Mouse (Mus musculus) kidney, postnatal 0 days (tissue): ENCODE data around the gene Tpk1. TPM values are rescaled to one million over a fixed set of nuclear protein-coding genes. Genes with fewer than 3 reads are reported as not detected.

Experiments used
- ATAC-seq: fragments of 200-750 bp; cut with Nextera tagmentation; replicated peaks from 2 replicates; pipeline ENCODE4 v1.8.0; 2017; ENCODE audit warnings: low read depth, moderate number of reproducible peaks, moderate TSS enrichment, moderate library complexity; ENCODE audit not compliant: low FRiP score
- DNase-seq: peaks from one replicate; pipeline ENCODE4 v3.0.0-alpha.2; 2016; ENCODE audit warnings: low spot score
- H3K27ac ChIP-seq: fragments of 300-500 bp; sonication (generic); 2 replicates; pipeline ENCODE4 v1.5.1; 2014; ENCODE audit warnings: mild to moderate bottlenecking
- H3K27me3 ChIP-seq: fragments of 300-500 bp; sonication (generic); 2 replicates; pipeline ENCODE4 v1.6.1; 2014; ENCODE audit warnings: low read length, mixed read lengths; ENCODE audit not compliant: insufficient read depth
- H3K36me3 ChIP-seq: fragments of 300-500 bp; sonication (generic); 2 replicates; pipeline ENCODE4 v1.6.1; 2014; ENCODE audit warnings: low read length, mixed read lengths; ENCODE audit not compliant: insufficient read depth
- H3K4me1 ChIP-seq: fragments of 300-500 bp; sonication (generic); replicated peaks from 2 replicates; pipeline ENCODE4 v1.6.1; 2014; ENCODE audit warnings: antibody characterized with exemption, low read length, mixed read lengths; ENCODE audit not compliant: insufficient read depth
- H3K4me2 ChIP-seq: fragments of 300-500 bp; sonication (generic); 2 replicates; pipeline ENCODE4 v1.6.1; 2014; ENCODE audit warnings: mild to moderate bottlenecking, low read length, moderate library complexity, mixed read lengths
- H3K4me3 ChIP-seq: fragments of 300-500 bp; sonication (generic); replicated peaks from 2 replicates; pipeline ENCODE4 v1.5.1; 2014; ENCODE audit warnings: low read depth, low read length
- H3K9ac ChIP-seq: fragments of 300-500 bp; sonication (generic); 2 replicates; pipeline ENCODE4 v1.6.1; 2014; ENCODE audit warnings: low read depth, low read length
- H3K9me3 ChIP-seq: fragments of 300-500 bp; sonication (generic); replicated peaks from 2 replicates; pipeline ENCODE4 v1.6.1; 2016; ENCODE audit warnings: low read length, inconsistent platforms, mixed read lengths
- CTCF ChIP-seq: IDR thresholded peaks from 2 replicates; pipeline ENCODE4 v1.5.1; 2016; ENCODE audit warnings: antibody characterized with exemption, low read depth, mild to moderate bottlenecking, moderate library complexity
- WGBS: fragments of 180-500 bp; shearing (Covaris S2); extraction: QIAGEN DNeasy Blood & Tissue Kit; methylation state at CpG from one replicate; pipeline ENCODE4 v1.1.7; 2014; 5-methylcytosine and 5-hydroxymethylcytosine counted together
- polyA plus RNA-seq: library from polyadenylated mRNA; unstranded; fragments of >200 nt; fragmentation: Nextera tagmentation; extraction: Ambion mirVana; gene quantifications from 2 replicates; pipeline ENCODE4 v1.2.1, GENCODE M21; 2015

The Tpk1 gene
- polyA plus RNA-seq, 1 experiment from 2014 or later, result 29.5 TPM

DNA sequence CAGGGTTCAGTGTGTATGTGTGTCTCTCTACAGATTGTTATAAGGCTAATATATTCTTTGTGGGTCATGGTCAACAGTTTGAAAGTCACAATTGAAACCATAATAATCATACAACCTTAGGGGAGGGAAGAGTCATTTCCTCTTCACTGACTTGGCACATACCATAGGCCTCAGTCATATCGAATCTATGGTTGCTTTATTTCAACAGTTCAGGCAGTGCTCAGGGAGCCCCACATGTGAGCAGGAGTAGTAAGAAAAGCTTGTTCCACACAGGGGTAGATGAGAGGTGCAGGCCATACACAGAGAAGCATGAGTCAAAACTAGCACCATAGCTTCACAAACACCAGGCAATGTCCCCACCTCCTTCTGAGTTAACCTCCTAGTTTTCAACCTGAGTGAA is 323.1 kb downstream of the Tpk1 start:
- Histone ChIP-seq H3K9ac (no peak overlapping the region), H3K36me3 (no peaks in the 10 kb centered on the region), H3K4me3 (no peak overlapping the region), H3K4me1 (no peaks in the 10 kb centered on the region), H3K27me3 (no peaks in the 10 kb centered on the region), H3K4me2 (no peak overlapping the region), H3K27ac (no peak overlapping the region), H3K9me3 (no peaks in the 10 kb centered on the region)
- no peak for TF ChIP-seq CTCF
- DNase-seq (no peak), ATAC-seq (no peak)
- WGBS, result 49% methylated on average over 1 of the region's 1 CpGs

DNA sequence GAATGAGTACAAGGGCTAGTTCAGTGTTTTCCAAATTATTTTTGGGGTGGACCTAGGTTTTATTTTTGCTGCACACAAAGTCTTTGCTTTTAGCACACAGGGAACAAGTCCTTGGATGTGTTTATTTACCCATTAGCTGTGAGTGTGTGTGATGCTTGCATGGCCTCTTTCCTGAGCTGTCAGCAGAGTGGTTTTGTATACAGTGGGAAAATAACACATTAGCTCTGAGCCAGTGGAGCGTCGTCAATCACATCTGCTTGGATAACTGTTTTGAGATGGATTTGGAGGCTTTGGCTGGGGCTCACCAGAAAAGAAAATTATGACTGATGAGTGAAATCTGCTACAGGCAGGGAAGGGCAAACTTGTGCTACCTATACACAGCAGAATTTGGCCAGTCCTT is 323.7 kb downstream of the Tpk1 start:
- DNase-seq, result no peak
- WGBS, result 58% methylated on average over 2 of the region's 2 CpGs
- no peak for ATAC-seq

DNA sequence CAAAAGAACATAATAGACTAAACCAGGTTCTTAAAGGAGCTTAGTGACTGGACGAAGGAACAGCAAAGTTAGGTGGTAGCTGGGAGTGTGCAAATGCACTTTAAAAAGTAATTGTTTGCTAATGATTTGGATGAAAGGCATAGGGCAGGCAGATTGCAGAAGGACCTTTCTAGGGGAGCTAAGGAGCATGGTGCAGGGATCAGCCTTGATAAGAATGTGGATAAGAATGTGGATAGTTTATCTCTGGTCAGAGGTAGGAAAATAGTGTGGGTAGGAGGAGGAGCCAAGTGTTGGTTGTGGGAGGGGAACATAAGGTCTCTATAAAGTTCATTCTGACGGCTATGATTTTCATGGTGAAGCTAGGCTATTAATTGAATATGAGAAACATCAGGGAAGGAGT is 327.3 kb downstream of the Tpk1 start:
- no peak for ATAC-seq
- WGBS, result 58% methylated on average over 2 of the region's 2 CpGs
- no peak for TF ChIP-seq CTCF

More for the DNA sequence above, 323.7 kb downstream of the Tpk1 start:
- H3K27ac ChIP-seq, result no peak overlapping the region
- H3K9ac ChIP-seq, result no peak overlapping the region
- H3K4me3 ChIP-seq, result no peak overlapping the region
- no peaks in the 10 kb centered on the region for H3K36me3 ChIP-seq
- H3K4me1 ChIP-seq, result no peaks in the 10 kb centered on the region
- no peak for TF ChIP-seq CTCF
- no peak overlapping the region for H3K4me2 ChIP-seq
- H3K9me3 ChIP-seq, result no peaks in the 10 kb centered on the region
- H3K27me3 ChIP-seq, result no peaks in the 10 kb centered on the region

DNA sequence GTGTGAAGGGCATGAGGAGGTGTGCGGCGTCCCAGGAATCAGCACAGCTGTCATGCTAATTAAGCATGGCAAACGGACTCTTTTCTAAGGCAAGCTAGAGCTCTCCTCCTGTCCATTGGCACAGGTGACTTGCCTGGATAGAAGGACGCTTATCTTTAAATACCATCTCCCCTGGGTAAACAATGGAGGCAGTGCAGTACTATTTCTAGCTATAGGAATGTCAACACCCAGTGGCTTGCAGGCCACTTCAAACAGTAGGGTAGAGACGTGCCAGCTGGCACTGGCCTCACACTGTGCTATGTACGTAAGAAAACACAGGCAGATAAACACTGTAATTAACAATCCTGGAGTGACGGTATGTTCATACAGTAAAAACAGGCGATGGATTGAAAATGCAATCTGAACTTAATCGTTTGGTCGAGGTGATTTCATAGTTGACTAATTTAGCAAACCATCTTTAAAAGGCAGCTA is 328.6 kb downstream of the Tpk1 start:
- H3K4me3 ChIP-seq, result no peak overlapping the region
- DNase-seq (peak; percentile 13), ATAC-seq (peak; percentile 86)
- H3K27ac ChIP-seq, result no peak overlapping the region
- no peak overlapping the region for H3K9ac ChIP-seq
- no peaks in the 10 kb centered on the region for H3K4me1 ChIP-seq
- no peak for TF ChIP-seq CTCF
- no peaks in the 10 kb centered on the region for H3K27me3 ChIP-seq
- 34% methylated on average over 10 of the region's 10 CpGs for WGBS
- no peaks in the 10 kb centered on the region for H3K36me3 ChIP-seq
- no peaks in the 10 kb centered on the region for H3K9me3 ChIP-seq
- H3K4me2 ChIP-seq, result no peak overlapping the region

More for the DNA sequence above, 327.3 kb downstream of the Tpk1 start:
- Histone ChIP-seq H3K27ac (no peak overlapping the region), H3K27me3 (no peaks in the 10 kb centered on the region), H3K4me2 (no peak overlapping the region), H3K9ac (no peak overlapping the region), H3K9me3 (no peaks in the 10 kb centered on the region), H3K36me3 (no peaks in the 10 kb centered on the region), H3K4me1 (no peaks in the 10 kb centered on the region), H3K4me3 (no peak overlapping the region)
- no peak for DNase-seq

DNA sequence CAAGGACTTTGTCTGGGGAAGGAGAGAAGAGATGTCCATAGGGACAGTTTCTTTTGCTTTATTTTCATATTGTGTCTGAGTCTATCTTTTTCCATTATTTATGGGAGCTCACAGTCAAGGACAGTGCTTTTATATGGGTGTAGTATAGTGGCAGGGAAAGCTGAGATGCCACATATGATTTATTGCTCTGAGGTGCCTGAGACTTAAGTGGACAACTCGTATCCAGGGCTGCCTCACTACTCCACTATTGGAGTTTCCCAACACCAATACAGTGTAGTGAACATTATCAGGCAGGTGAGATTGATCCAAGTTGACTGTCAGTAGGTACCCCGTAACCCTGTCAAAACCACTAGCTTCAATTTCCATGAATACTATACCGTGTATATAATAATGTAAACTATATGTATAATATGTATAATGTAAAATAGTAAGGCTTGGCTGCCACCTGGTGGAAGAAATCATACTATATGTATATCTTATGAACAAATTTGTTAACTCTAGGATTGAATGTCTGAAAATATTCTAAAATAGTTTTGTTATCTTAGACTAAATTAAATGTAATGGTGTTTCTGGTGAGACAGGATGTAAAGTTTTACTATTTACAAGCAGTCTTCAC is 330.4 kb downstream of the Tpk1 start:
- no peaks in the 10 kb centered on the region for H3K9me3 ChIP-seq
- ATAC-seq, result no peak

DNA sequence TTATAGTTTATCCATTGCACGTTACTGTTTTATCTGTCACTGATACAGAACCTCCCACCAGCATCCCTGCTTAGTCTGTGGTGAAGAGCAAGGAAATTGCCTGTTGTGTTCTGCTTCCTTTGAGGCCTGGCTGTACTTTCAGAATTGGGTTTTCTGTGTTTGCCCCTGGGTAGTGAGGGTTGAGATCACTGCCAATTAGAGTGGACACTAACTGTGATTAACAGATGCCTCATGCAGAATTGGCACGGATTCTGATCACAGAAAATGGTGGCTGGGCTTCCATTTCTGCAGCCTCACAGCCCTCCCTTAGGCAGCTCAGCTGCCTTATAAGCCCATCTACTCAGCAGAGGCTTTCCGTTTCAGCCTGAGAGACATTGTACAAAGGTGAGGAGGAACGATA is 332.6 kb downstream of the Tpk1 start:
- Histone ChIP-seq H3K9ac (no peak overlapping the region), H3K4me1 (no peaks in the 10 kb centered on the region), H3K9me3 (no peaks in the 10 kb centered on the region), H3K27ac (no peak overlapping the region), H3K36me3 (no peaks in the 10 kb centered on the region), H3K27me3 (no peaks in the 10 kb centered on the region), H3K4me3 (no peak overlapping the region), H3K4me2 (no peak overlapping the region)
- ATAC-seq (no peak), DNase-seq (no peak)
- TF ChIP-seq CTCF, result no peak
- WGBS, result 75% methylated on average over 4 of the region's 4 CpGs

More for the DNA sequence above, 330.4 kb downstream of the Tpk1 start:
- no peaks in the 10 kb centered on the region for H3K27me3 ChIP-seq
- peak; percentile 56 for TF ChIP-seq CTCF
- H3K4me3 ChIP-seq, result no peak overlapping the region
- no peaks in the 10 kb centered on the region for H3K4me1 ChIP-seq
- no peak overlapping the region for H3K4me2 ChIP-seq
- peak; percentile 43 for DNase-seq
- no peaks in the 10 kb centered on the region for H3K36me3 ChIP-seq
- no peak overlapping the region for H3K9ac ChIP-seq
- 67% methylated on average over 3 of the region's 3 CpGs for WGBS
- no peak overlapping the region for H3K27ac ChIP-seq
